Mouse (Mus musculus) adrenal gland, postnatal 4 days (tissue): ENCODE data around the gene Pfn1. TPM values are rescaled to one million over a fixed set of nuclear protein-coding genes. Genes with fewer than 3 reads are reported as not detected.
A peak's percentile ranks its signal among the peaks of the same experiment; 100 is the strongest.

Source experiments
- DNase-seq, 2 experiments: peaks; one replicate each; pipeline ENCODE4 v3.0.0; 2021 to 2022; ENCODE audit warnings: low spot score in 2 of 2, mixed read lengths in 2 of 2
- total RNA-seq, 2 experiments: library from RNA; stranded (reverse); gene quantifications; 2 replicates each; pipeline ENCODE4 v1.2.3; 2021

The Pfn1 gene
- total RNA-seq, 2 experiments from 2014 or later: 804 to 830 TPM

- no peak for DNase-seq
These were observed 23.6 kb upstream of the Pfn1 start for GRCm38 (mm10) chr11:70678092-70678491.

- no peak for DNase-seq
These were observed 20.1 kb upstream of the Pfn1 start for GRCm38 (mm10) chr11:70674501-70674900.

- DNase-seq: no peak
These were observed 19.6 kb upstream of the Pfn1 start for GRCm38 (mm10) chr11:70674014-70674413.

- no peak for DNase-seq
These were observed 17.0 kb upstream of the Pfn1 start for GRCm38 (mm10) chr11:70671333-70672047.

GRCm38 (mm10) chr11:70670483-70670882, 16.0 kb upstream of the Pfn1 start:
- DNase-seq: no peak

- DNase-seq: peak in 1 of 2 experiments; percentile 60
These were observed 15.3 kb upstream of the Pfn1 start for GRCm38 (mm10) chr11:70669582-70670345.

GRCm38 (mm10) chr11:70668771-70669505, 14.5 kb upstream of the Pfn1 start, which contains the start of gene Spag7:
TSS of gene Spag7 (minus strand) at chr11:70669416.
- DNase-seq: peak; percentile 72 to 89

- peak in 1 of 2 experiments; percentile 54 for DNase-seq
These were observed 13.9 kb upstream of the Pfn1 start for GRCm38 (mm10) chr11:70668335-70668770.

- no peak for DNase-seq
These were observed 13.1 kb upstream of the Pfn1 start for GRCm38 (mm10) chr11:70667271-70668150.

- no peak for DNase-seq
These were observed 12.2 kb upstream of the Pfn1 start for GRCm38 (mm10) chr11:70666687-70667086.

GRCm38 (mm10) chr11:70664741-70665140, 10.3 kb upstream of the Pfn1 start:
- no peak for DNase-seq

- no peak for DNase-seq
These were observed 9.5 kb upstream of the Pfn1 start for GRCm38 (mm10) chr11:70663957-70664356.

GRCm38 (mm10) chr11:70663101-70663500, 8.7 kb upstream of the Pfn1 start:
- DNase-seq: no peak

GRCm38 (mm10) chr11:70660571-70660970, 6.1 kb upstream of the Pfn1 start:
- no peak for DNase-seq

- no peak for DNase-seq
These were observed 4.5 kb upstream of the Pfn1 start for GRCm38 (mm10) chr11:70658942-70659341.

- DNase-seq: no peak
These were observed 4.1 kb upstream of the Pfn1 start for GRCm38 (mm10) chr11:70658521-70658920.

- no peak for DNase-seq
These were observed 3.5 kb upstream of the Pfn1 start for GRCm38 (mm10) chr11:70657991-70658390.

- DNase-seq: no peak
These were observed 3.1 kb upstream of the Pfn1 start for GRCm38 (mm10) chr11:70657573-70657972.

GRCm38 (mm10) chr11:70656964-70657363, 2.5 kb upstream of the Pfn1 start, which contains the start of gene Eno3:
TSS of gene Eno3 (plus strand) at chr11:70657202.
- DNase-seq: no peak

GRCm38 (mm10) chr11:70656456-70656927, 2.0 kb upstream of the Pfn1 start:
- DNase-seq: no peak
